Mouse (Mus musculus): Measurements from ENCODE around the gene Ywhaq. TPM values are rescaled to one million over a fixed set of nuclear protein-coding genes. Genes with fewer than 3 reads are reported as not detected.
A peak's percentile ranks its signal among the peaks of the same experiment; 100 is the strongest.

Ywhaq gene
- polyA plus RNA-seq, 1 experiment from 2014 or later: 1,238 TPM

- Histone ChIP-seq H3K9me3 (ENCODE audit: control insufficient read depth, low read length) (no peaks in the 10 kb centered on the region), H3K4me1 (replicated peaks; ENCODE audit: control insufficient read depth, insufficient read depth, low read length) (no peaks in the 10 kb centered on the region), H3K4me2 (replicated peaks; ENCODE audit: low read depth, low read length) (no peak overlapping the region), H3K9ac (ENCODE audit: low read depth, low read length) (no peak overlapping the region), H3K27ac (ENCODE audit: low read depth, low read length) (no peak overlapping the region), H3K4me3 (ENCODE audit: low read depth, low read length) (no peak overlapping the region), H3K36me3 (ENCODE audit: control insufficient read depth, insufficient read depth, low read length) (no peaks in the 10 kb centered on the region), H3K27me3 (ENCODE audit: control insufficient read depth, insufficient read depth, low read length) (no peaks in the 10 kb centered on the region)
- no peak for ATAC-seq (ENCODE audit: low FRiP score)
- no peak for DNase-seq (ENCODE audit: low spot score)
- 78% methylated on average over 10 of the region's 10 CpGs for WGBS
These were observed 52.6 kb downstream of the Ywhaq start for GRCm38 (mm10) chr12:21364624-21365435.

DNA sequence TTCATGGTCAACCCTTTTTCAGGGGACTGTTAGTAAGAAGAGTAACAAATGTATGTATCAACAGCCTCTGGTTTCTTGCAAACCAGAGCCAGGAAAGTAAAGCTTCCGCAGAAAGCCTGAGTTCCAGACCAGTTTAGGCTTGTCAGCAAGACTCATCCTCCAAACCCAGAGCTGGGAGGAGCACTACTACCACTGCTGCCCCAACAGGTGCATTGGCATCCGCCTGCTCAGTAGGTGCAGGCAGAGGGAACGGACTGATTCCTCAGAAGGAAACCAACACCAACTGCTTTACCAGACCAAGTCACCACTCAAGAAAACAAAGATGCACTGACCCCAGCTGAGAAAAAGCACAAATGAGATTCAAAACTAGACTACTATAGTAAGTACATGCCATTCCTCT, 54.2 kb downstream of the Ywhaq start:
- no peak overlapping the region for H3K9ac ChIP-seq (ENCODE audit: low read depth, low read length)
- DNase-seq (ENCODE audit: low spot score): no peak

GRCm38 (mm10) chr12:21362686-21363085, 54.8 kb downstream of the Ywhaq start:
- 83% methylated on average over 2 of the region's 2 CpGs for WGBS

More for the DNA sequence above, 54.2 kb downstream of the Ywhaq start:
- Histone ChIP-seq H3K4me1 (replicated peaks; ENCODE audit: control insufficient read depth, insufficient read depth, low read length) (no peaks in the 10 kb centered on the region), H3K36me3 (ENCODE audit: control insufficient read depth, insufficient read depth, low read length) (no peaks in the 10 kb centered on the region), H3K4me3 (ENCODE audit: low read depth, low read length) (no peak overlapping the region), H3K27me3 (ENCODE audit: control insufficient read depth, insufficient read depth, low read length) (no peaks in the 10 kb centered on the region), H3K9me3 (ENCODE audit: control insufficient read depth, low read length) (no peaks in the 10 kb centered on the region), H3K27ac (ENCODE audit: low read depth, low read length) (no peak overlapping the region), H3K4me2 (replicated peaks; ENCODE audit: low read depth, low read length) (no peak overlapping the region)
- 85% methylated on average over 3 of the region's 3 CpGs for WGBS
- ATAC-seq (ENCODE audit: low FRiP score): no peak

DNA sequence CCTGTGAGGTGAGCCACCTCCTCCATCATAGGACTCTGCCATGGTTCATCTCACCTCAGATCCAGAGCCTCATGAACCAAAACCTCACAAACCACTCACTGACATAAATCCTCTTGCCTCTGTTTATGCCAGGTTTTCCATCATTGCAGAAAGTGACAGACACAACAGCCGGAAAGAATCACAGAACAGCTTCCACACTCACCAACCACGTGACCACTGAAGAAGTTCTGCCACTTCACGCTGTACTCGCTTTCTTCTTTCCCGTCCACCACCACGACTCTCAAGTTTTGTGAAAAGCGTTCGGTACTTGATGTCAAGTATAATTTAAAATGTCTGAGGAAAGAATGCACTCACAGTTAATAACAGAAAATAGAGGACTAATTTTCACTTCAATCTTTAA, 63.8 kb downstream of the Ywhaq start:
- WGBS: 98% methylated on average over 8 of the region's 8 CpGs
- Histone ChIP-seq H3K4me1 (replicated peaks; ENCODE audit: control insufficient read depth, insufficient read depth, low read length) (no peaks in the 10 kb centered on the region), H3K27me3 (ENCODE audit: control insufficient read depth, insufficient read depth, low read length) (no peaks in the 10 kb centered on the region), H3K4me3 (ENCODE audit: low read depth, low read length) (no peak overlapping the region), H3K4me2 (replicated peaks; ENCODE audit: low read depth, low read length) (no peak overlapping the region), H3K9ac (ENCODE audit: low read depth, low read length) (no peak overlapping the region), H3K9me3 (ENCODE audit: control insufficient read depth, low read length) (no peaks in the 10 kb centered on the region), H3K36me3 (ENCODE audit: control insufficient read depth, insufficient read depth, low read length) (peaks cover 16% of the 10 kb centered on the region), H3K27ac (ENCODE audit: low read depth, low read length) (no peak overlapping the region)
- ATAC-seq (ENCODE audit: low FRiP score) (no peak), DNase-seq (ENCODE audit: low spot score) (no peak)

More at GRCm38 (mm10) chr12:21362686-21363085, 54.8 kb downstream of the Ywhaq start:
- no peak overlapping the region for H3K4me3 ChIP-seq (ENCODE audit: low read depth, low read length)
- no peaks in the 10 kb centered on the region for H3K4me1 ChIP-seq (replicated peaks; ENCODE audit: control insufficient read depth, insufficient read depth, low read length)
- H3K27ac ChIP-seq (ENCODE audit: low read depth, low read length): no peak overlapping the region
- no peak overlapping the region for H3K4me2 ChIP-seq (replicated peaks; ENCODE audit: low read depth, low read length)
- H3K27me3 ChIP-seq (ENCODE audit: control insufficient read depth, insufficient read depth, low read length): no peaks in the 10 kb centered on the region
- H3K9me3 ChIP-seq (ENCODE audit: control insufficient read depth, low read length): no peaks in the 10 kb centered on the region
- H3K36me3 ChIP-seq (ENCODE audit: control insufficient read depth, insufficient read depth, low read length): no peaks in the 10 kb centered on the region
- no peak for DNase-seq (ENCODE audit: low spot score)
- ATAC-seq (ENCODE audit: low FRiP score): no peak
- no peak overlapping the region for H3K9ac ChIP-seq (ENCODE audit: low read depth, low read length)

DNA sequence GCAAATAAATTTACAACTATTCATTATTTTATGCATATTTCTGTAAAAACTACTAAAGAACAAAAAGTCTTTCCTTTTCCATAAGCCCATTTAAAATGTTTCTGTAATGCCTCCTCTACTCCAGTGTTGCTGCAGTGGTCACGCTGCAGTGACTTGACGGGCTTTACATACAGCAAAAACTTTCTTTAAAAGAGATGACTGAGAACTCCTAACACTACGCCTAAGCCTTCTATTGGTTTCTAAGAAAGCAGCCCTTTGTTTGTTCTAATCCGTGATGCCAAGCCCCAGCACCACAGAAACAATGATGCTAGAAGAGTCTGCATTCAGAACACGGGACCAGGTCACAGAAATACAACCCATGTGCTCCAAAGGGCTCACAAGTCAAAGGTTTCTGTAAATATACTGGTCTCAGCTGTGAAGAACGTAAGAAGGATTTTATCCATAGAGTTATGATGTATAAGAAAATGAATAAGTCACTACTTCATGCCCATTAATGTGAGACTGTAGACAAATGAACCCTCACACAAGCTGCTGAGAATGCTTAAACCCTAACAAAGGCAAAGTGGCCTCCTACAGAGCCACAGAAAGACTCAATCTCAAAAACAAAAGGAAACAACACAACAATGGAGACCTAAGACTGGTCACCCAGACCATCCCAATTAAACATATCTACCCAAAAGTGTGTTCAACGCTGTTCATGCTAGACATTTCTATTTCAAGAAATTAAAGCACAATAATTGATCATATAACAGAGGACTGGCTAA, 67.1 kb downstream of the Ywhaq start:
- 42% methylated on average over 7 of the region's 7 CpGs for WGBS
- Histone ChIP-seq H3K27me3 (ENCODE audit: control insufficient read depth, insufficient read depth, low read length) (no peaks in the 10 kb centered on the region), H3K27ac (ENCODE audit: low read depth, low read length) (no peak overlapping the region), H3K4me2 (replicated peaks; ENCODE audit: low read depth, low read length) (no peak overlapping the region), H3K36me3 (ENCODE audit: control insufficient read depth, insufficient read depth, low read length) (peaks cover 12% of the 10 kb centered on the region), H3K4me3 (ENCODE audit: low read depth, low read length) (no peak overlapping the region), H3K9me3 (ENCODE audit: control insufficient read depth, low read length) (no peaks in the 10 kb centered on the region), H3K9ac (ENCODE audit: low read depth, low read length) (no peak overlapping the region), H3K4me1 (replicated peaks; ENCODE audit: control insufficient read depth, insufficient read depth, low read length) (no peaks in the 10 kb centered on the region)
- DNase-seq (ENCODE audit: low spot score): peak; percentile 7
- no peak for ATAC-seq (ENCODE audit: low FRiP score)

DNA sequence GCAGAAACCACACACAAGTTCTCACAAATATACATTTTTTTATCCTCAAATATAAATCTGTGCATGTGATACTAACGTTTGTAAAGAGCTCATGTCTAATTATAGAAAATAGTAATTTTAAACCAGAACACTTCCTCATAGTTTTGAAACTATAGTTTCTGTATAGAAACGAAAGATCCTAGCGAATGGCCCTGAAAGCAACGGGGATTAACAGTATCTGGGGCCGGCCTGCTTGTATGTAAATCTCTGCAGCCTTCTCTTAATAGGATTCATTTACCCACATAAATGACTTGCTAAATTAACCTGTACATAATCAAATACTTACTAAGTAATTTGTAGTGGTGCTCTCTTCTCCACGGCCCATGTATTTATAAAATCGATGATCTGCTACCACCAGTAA, 70.5 kb downstream of the Ywhaq start:
- H3K4me1 ChIP-seq (replicated peaks; ENCODE audit: control insufficient read depth, insufficient read depth, low read length): no peaks in the 10 kb centered on the region
- H3K27me3 ChIP-seq (ENCODE audit: control insufficient read depth, insufficient read depth, low read length): no peaks in the 10 kb centered on the region
- ATAC-seq (ENCODE audit: low FRiP score) (no peak), DNase-seq (ENCODE audit: low spot score) (no peak)
- no peaks in the 10 kb centered on the region for H3K9me3 ChIP-seq (ENCODE audit: control insufficient read depth, low read length)
- no peak overlapping the region for H3K9ac ChIP-seq (ENCODE audit: low read depth, low read length)
- no peak overlapping the region for H3K4me3 ChIP-seq (ENCODE audit: low read depth, low read length)
- 97% methylated on average over 7 of the region's 7 CpGs for WGBS
- peaks cover 2% of the 10 kb centered on the region; the same call in 1 of the 2 replicates for H3K36me3 ChIP-seq (ENCODE audit: control insufficient read depth, insufficient read depth, low read length)
- no peak overlapping the region for H3K27ac ChIP-seq (ENCODE audit: low read depth, low read length)
- H3K4me2 ChIP-seq (replicated peaks; ENCODE audit: low read depth, low read length): no peak overlapping the region

DNA sequence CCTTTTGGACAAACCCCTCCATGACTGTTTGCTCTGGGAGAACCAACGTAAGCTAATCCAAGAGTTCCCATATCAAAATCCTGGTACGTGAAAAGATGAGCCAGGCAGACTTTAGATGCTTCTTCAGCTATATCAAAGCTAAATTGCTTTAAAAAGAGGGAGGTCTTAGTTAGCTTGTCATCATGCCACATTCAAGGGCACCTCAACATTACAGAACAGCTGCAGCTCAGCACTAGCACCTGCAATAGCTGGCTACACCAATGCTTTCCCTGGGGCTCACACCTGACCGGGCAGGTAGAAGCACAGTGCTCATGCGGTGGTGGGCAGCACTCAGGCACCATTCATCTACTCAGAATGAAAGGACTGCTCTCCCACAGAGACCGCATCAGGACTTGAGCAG, 76.8 kb downstream of the Ywhaq start:
- DNase-seq (ENCODE audit: low spot score): no peak
- no peaks in the 10 kb centered on the region for H3K27me3 ChIP-seq (ENCODE audit: control insufficient read depth, insufficient read depth, low read length)
- H3K4me1 ChIP-seq (replicated peaks; ENCODE audit: control insufficient read depth, insufficient read depth, low read length): no peaks in the 10 kb centered on the region
- no peak for ATAC-seq (ENCODE audit: low FRiP score)
- H3K9ac ChIP-seq (ENCODE audit: low read depth, low read length): no peak overlapping the region
- no peaks in the 10 kb centered on the region for H3K9me3 ChIP-seq (ENCODE audit: control insufficient read depth, low read length)
- H3K36me3 ChIP-seq (ENCODE audit: control insufficient read depth, insufficient read depth, low read length): peaks cover 2% of the 10 kb centered on the region; the same call in 1 of the 2 replicates
- no peak overlapping the region for H3K27ac ChIP-seq (ENCODE audit: low read depth, low read length)
- no peak overlapping the region for H3K4me2 ChIP-seq (replicated peaks; ENCODE audit: low read depth, low read length)
- WGBS: 94% methylated on average over 5 of the region's 5 CpGs
- H3K4me3 ChIP-seq (ENCODE audit: low read depth, low read length): no peak overlapping the region
